Mouse (Mus musculus) CH12.LX (cell line): ENCODE measurements at regions not wholly inside any gene's neighbourhood (a gene's known extent, or its start where the extent isn't known, plus 50 kb on each side); places are given as distances from the start of the nearest gene placed in this dataset.

Source experiments
- CTCF ChIP-seq, 2 experiments: IDR thresholded peaks in 1 of 2; conservative IDR thresholded peaks in 1 of 2; 2 replicates each; pipeline ENCODE4 v1.5.1; 2011 to 2012; ENCODE audit warnings: low read depth in 2 of 2, low read length in 2 of 2, improper control_type of control experiment in 1 of 2, inconsistent platforms in 1 of 2, mild to moderate bottlenecking in 1 of 2, moderate library complexity in 1 of 2
- E2F4 ChIP-seq: IDR thresholded peaks from 2 replicates; pipeline ENCODE4 v1.6.1; 2011; ENCODE audit warnings: low read depth, low read length, improper control_type of control experiment; ENCODE audit not compliant: insufficient replicate concordance
- MAX ChIP-seq: IDR thresholded peaks from 2 replicates; pipeline ENCODE4 v1.6.1; 2011; ENCODE audit warnings: low read length, improper control_type of control experiment
- POLR2A ChIP-seq: IDR thresholded peaks from 2 replicates; pipeline ENCODE4 v1.6.1; 2011; ENCODE audit warnings: low read depth, mild to moderate bottlenecking, improper control_type of control experiment, low read length

DNA sequence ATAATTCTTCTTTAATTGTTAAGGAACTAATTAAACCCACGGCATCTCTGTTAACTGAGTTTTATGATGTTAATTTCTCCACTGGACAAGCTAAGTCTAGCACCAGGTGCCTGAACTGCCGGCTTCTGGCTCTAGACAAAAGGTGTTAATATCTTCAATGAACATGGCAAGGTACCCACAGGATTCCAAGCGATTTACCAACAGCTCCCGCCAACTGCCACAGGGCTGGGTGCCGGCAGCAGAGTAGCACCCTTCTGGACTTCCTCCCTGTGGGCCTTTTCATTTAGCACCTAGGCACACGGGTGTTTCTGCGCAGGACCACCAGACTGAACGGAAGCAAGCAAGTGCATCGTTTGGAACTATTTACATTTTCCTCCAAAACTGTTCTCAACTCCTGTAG lies 320.2 kb downstream of the Mycn start:
- TF ChIP-seq POLR2A (no peak), MAX (no peak), CTCF (conservative IDR thresholded peaks at IDR 0.05 in 1 of 2, IDR thresholded peaks at IDR 0.05 in 1 of 2; ENCODE audit: low read depth in 2 of 2, low read length in 2 of 2) (no peak), E2F4 (no peak)
